Mouse (Mus musculus): ENCODE results near the gene Trmt10a.

DNA sequence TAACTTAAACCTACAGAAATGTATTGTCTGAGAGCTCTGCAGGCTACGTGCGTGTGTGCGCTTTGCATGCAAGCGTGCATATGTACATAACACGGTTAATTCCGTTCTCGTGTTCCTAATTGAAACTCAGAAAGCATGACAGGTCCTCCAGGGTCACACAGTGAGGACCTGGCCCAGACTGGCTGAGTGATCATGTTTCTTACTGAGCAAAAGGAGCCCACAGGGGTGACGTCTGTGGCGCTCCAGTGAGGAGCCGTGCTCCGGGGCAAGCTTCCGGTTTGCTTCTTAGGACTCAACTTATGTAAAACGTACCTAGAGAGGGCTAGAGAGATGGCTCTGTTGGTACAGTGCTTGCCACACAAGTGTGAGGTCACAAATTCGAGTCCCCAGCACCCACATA lies 53.8 kb downstream of the Trmt10a start:
- TF ChIP-seq CTCF (IDR thresholded peaks at IDR 0.05; ENCODE audit: low read depth) (no peak), EP300 (IDR thresholded peaks at IDR 0.05; ENCODE audit: low read depth) (no peak)
